Mouse (Mus musculus) stomach, postnatal 0 days (tissue): ENCODE data around the gene Ttc7. TPM values are rescaled to one million over a fixed set of nuclear protein-coding genes. Genes with fewer than 3 reads are reported as not detected.
A peak's percentile ranks its signal among the peaks of the same experiment; 100 is the strongest.

Source experiments
- ATAC-seq: fragments of 200-750 bp; cut with Nextera tagmentation; 2 replicates; pipeline ENCODE4 v1.8.0; 2017; ENCODE audit not compliant: low FRiP score, low TSS enrichment
- DNase-seq: peaks from one replicate; pipeline ENCODE4 v3.0.0-alpha.2; 2016; ENCODE audit warnings: low spot score
- H3K27ac ChIP-seq: fragments of 300-500 bp; sonication (generic); replicated peaks from 2 replicates; pipeline ENCODE4 v1.5.1; 2014; ENCODE audit warnings: mild to moderate bottlenecking, control low read depth
- H3K27me3 ChIP-seq: fragments of 300-500 bp; sonication (generic); 2 replicates; pipeline ENCODE4 v1.6.1; 2014; ENCODE audit warnings: low read length; ENCODE audit not compliant: control insufficient read depth, insufficient read depth
- H3K36me3 ChIP-seq: fragments of 300-500 bp; sonication (generic); 2 replicates; pipeline ENCODE4 v1.6.1; 2014; ENCODE audit warnings: low read length, mixed read lengths; ENCODE audit not compliant: control insufficient read depth, insufficient read depth
- H3K4me1 ChIP-seq: fragments of 300-500 bp; sonication (generic); replicated peaks from 2 replicates; pipeline ENCODE4 v1.6.1; 2014; ENCODE audit warnings: antibody characterized with exemption; ENCODE audit not compliant: control insufficient read depth, insufficient read depth
- H3K4me2 ChIP-seq: fragments of 300-500 bp; sonication (generic); replicated peaks from 2 replicates; pipeline ENCODE4 v1.6.1; 2014; ENCODE audit warnings: low read depth, mild to moderate bottlenecking, control low read depth, moderate library complexity
- H3K4me3 ChIP-seq: fragments of 300-500 bp; sonication (generic); 2 replicates; pipeline ENCODE4 v1.5.1; 2014; ENCODE audit warnings: low read depth, low read length, control low read depth
- H3K9ac ChIP-seq: fragments of 300-500 bp; sonication (generic); 2 replicates; pipeline ENCODE4 v1.6.1; 2014; ENCODE audit warnings: mild to moderate bottlenecking, low read length, control low read depth, mixed read lengths
- H3K9me3 ChIP-seq: fragments of 300-500 bp; sonication (generic); 2 replicates; pipeline ENCODE4 v1.6.1; 2016; ENCODE audit warnings: low read length; ENCODE audit not compliant: control insufficient read depth
- CTCF ChIP-seq: IDR thresholded peaks from 2 replicates; pipeline ENCODE4 v1.5.1; 2016; ENCODE audit warnings: antibody characterized with exemption, low read depth, mild to moderate bottlenecking, moderate library complexity
- EP300 ChIP-seq: optimal IDR thresholded peaks from 2 replicates; pipeline ENCODE3; 2016; ENCODE audit warnings: antibody characterized with exemption
- WGBS: fragments of 180-500 bp; shearing (Covaris S2); extraction: QIAGEN DNeasy Blood & Tissue Kit; methylation state at CpG from one replicate; pipeline ENCODE4 v1.1.7; 2014; 5-methylcytosine and 5-hydroxymethylcytosine counted together
- polyA plus RNA-seq: library from polyadenylated mRNA; unstranded; fragments of >200 nt; fragmentation: Nextera tagmentation; extraction: Ambion mirVana; gene quantifications from 2 replicates; pipeline ENCODE4 v1.2.1, GENCODE M21; 2015

Gene Ttc7
- polyA plus RNA-seq, 1 experiment from 2014 or later = 21.2 TPM

DNA sequence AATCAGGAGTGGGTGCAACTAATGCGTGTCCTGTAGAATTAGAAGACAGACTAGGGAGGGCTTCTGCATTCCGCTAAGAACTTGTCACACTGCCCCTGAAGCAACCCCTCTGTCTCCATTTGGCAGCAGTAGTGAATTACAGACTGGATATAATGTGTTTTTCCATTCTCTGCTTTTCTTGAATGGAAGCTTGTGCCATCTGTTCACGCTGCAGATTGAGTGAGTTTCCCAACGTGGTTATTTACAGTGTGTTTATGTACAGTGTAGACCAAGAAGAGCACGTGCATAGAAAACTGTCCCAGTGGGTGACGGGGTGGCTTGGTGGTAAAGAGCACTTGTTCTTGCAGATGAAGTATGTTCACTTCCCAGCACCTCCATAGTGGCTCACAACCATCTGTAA lies 13.2 kb upstream of the Ttc7 start:
- Histone ChIP-seq H3K4me3 (no peak overlapping the region), H3K4me1 (peaks cover 5% of the 10 kb centered on the region; the same call in 1 of the 2 replicates), H3K4me2 (no peak overlapping the region), H3K36me3 (no peaks in the 10 kb centered on the region), H3K27me3 (no peaks in the 10 kb centered on the region), H3K27ac (no peak overlapping the region), H3K9ac (no peak overlapping the region), H3K9me3 (no peaks in the 10 kb centered on the region)
- no peak for ATAC-seq
- TF ChIP-seq EP300 = no peak
- no peak for TF ChIP-seq CTCF
- 49% methylated on average over 6 of the region's 6 CpGs for WGBS
- no peak for DNase-seq

DNA sequence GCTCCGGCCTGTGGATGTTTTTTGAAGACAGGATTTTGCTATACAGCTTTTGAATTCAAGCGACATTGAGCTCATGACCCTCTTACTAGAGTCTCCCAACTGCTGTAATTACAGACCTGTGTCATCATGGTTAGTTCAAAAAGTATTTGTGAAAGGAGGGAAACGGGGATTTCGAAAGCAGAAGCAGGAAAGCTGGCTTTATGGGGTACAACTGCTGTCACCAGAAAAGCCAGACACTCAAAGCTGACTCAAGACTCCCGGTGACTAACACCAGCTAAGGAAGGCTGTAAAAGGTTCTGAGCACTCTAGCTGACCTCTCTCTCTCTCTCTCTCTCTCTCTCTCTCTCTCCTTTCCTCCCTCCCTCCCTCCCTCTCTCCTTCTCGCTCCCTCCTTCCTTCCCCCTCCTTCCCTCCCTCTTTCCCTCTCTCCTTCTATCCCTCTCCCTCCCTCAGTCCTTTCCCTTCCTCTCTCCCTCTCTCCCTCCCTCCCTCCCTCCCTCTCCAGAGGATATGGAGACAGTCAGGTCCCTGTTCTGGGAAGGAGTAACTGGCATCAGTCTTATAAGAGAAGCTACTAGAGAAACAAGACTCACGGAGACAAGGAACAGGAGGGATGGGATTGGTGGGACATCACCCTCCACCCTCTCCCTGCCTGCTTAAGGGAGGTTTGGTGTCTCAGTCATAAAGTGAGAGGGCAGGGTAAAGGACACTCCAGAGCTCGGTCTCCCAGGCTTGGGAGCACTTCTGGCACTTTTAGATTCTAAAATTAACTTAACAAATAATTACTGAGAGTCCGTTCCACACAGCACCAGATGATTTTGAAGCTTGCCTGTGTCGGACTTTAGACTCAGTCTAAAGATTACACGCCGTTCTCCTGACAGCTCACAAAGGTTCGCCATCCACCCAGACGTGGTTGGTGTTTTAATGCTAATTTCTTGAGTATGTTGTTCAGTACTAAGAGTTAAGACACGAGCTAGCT lies 7.0 kb upstream of the Ttc7 start:
- DNase-seq = peak; percentile 35
- H3K27ac ChIP-seq = no peak overlapping the region
- 0 out of 2 replicates have a peak overlapping the region, but pooled peaks have one; percentile 3 for H3K4me2 ChIP-seq
- H3K9ac ChIP-seq = no peak overlapping the region
- no peak overlapping the region for H3K4me3 ChIP-seq
- TF ChIP-seq EP300 (no peak), CTCF (no peak)
- no peaks in the 10 kb centered on the region for H3K4me1 ChIP-seq
- no peaks in the 10 kb centered on the region for H3K27me3 ChIP-seq
- peak; percentile 55 for ATAC-seq
- no peaks in the 10 kb centered on the region for H3K9me3 ChIP-seq
- H3K36me3 ChIP-seq = no peaks in the 10 kb centered on the region
- 45% methylated on average over 15 of the region's 15 CpGs for whole genome bisulfite sequencing

DNA sequence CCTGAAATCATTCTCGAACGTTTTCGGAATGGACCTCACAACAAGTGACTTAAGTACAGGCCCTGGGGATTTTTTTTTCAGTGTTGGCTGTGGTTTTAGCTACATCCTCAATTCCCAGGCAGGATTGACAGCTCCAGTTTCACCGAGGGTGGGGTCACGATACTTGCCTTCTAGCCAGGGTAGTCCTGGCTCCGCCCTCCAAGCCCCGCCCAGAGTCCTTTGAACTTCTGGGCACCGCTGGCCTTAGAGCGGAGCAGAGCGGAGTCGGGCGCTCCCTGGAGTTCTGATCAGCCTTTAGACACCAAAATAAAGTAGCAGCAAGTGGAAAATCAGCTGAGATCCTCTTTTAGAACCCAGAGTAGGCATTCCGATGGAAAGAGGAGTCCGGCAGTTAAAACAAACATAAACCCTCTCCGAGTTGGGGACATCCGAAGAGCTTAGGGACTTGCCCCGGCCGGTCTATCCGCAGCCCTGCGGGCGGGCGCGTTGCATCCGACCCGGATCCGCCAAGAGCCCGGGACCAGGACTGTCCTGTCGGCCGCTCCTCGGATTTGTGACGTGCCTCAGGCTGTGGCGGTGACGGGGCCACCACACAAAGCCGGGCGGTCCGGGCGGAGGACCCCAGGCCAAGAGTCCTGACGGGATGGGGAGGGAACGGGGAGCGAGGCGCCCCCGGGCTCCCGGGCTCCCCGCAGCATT lies 530 bp upstream of the Ttc7 start:
- peak; percentile 90 for ATAC-seq
- peak overlapping the region; percentile 99 for H3K27ac ChIP-seq
- DNase-seq = peak; percentile 94
- no peaks in the 10 kb centered on the region for H3K36me3 ChIP-seq
- H3K4me1 ChIP-seq = peaks cover 6% of the 10 kb centered on the region; the same call in 1 of the 2 replicates
- H3K9me3 ChIP-seq = no peaks in the 10 kb centered on the region
- H3K4me3 ChIP-seq = peak overlapping the region; percentile 81
- H3K9ac ChIP-seq = peak overlapping the region; percentile 96
- peak overlapping the region; percentile 97 for H3K4me2 ChIP-seq
- no peaks in the 10 kb centered on the region for H3K27me3 ChIP-seq
- under 1% methylated on average over 44 of the region's 44 CpGs for WGBS
- TF ChIP-seq CTCF (peak; percentile 39), EP300 (no peak)

DNA sequence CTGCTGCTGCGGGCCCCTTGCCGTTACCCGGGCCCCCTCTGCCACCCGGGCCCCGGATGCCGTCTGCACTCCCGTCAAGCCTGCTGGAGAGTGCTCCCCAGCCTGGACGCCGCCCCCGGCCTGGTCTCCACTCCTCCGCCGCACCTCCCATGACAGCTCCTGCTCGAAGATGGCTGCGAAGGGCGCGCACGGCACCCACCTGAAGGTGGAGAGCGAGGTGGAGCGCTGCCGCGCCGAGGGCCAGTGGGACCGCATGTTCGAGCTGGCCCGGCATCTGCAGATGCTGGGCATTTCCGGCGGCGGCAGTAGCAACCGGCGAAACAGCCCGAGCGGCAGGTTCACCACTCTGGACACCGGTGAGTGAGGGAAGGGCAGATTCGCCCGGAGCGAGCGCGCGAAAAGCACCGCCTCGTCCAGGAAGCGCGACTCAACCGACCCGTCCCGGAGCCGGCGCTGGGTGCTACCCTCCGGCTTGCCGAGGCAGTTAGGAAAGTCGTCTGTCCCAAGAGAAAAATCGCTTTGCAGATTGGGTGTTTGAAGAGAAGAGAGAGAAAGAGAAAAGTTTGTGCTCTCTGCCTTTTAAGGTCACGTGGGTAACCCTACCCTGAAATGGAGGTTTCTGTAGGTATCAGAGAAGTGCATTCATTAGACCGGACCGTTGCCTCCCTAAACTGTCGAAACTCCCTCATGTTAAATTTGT lies 519 bp downstream of the Ttc7 start:
- DNase-seq (peak; percentile 74), ATAC-seq (peak; percentile 55)
- no peaks in the 10 kb centered on the region for H3K27me3 ChIP-seq
- TF ChIP-seq CTCF = no peak
- TF ChIP-seq EP300 = no peak
- H3K4me1 ChIP-seq = peaks cover 6% of the 10 kb centered on the region; the same call in 1 of the 2 replicates
- peak overlapping the region; percentile 99 for H3K27ac ChIP-seq
- peak overlapping the region; percentile 97 for H3K4me2 ChIP-seq
- under 1% methylated on average over 56 of the region's 56 CpGs for WGBS
- H3K9ac ChIP-seq = peak overlapping the region; percentile 75
- no peaks in the 10 kb centered on the region for H3K9me3 ChIP-seq
- peak overlapping the region; percentile 81 for H3K4me3 ChIP-seq
- no peaks in the 10 kb centered on the region for H3K36me3 ChIP-seq

DNA sequence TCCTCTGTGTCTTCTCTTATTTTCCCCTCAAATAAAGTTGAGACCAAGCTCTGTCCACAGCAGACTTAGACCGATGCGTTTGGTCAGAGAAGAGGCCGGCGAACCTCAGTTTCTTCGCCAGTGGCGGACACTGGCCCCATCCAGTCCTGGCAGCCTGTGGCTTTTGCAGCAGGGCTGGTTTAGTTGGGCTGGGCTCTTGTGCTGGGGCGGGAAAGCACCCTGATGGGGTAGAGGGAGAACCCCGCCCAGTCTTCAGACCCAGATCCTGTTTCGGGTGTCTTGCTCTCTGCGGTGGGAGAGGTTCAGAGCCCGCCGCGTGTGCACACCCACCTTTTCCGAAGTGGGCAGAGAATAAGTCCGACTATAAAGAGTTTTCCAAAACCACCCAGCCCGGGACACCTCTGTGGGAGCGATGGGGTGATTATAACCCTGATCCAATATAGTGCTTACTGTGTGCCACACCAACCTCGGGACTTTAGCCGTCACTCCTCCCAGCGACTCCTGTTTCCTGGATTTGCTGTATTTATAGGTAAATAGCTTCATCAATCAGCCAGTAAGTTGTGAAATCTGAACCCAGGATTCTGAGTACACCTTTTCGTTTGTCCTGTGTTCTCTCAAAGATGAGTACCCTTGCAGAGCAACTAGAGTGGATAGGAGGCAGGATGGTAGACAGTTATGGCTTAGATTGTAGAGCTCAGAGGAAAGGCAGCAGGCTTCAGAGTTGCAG lies 1.2 kb downstream of the Ttc7 start:
- DNase-seq (peak; percentile 43), ATAC-seq (no peak)
- H3K9me3 ChIP-seq = no peaks in the 10 kb centered on the region
- H3K4me3 ChIP-seq = peak overlapping the region; percentile 81
- WGBS = 14% methylated on average over 21 of the region's 21 CpGs
- peak overlapping the region; percentile 75 for H3K9ac ChIP-seq
- H3K27me3 ChIP-seq = no peaks in the 10 kb centered on the region
- H3K36me3 ChIP-seq = no peaks in the 10 kb centered on the region
- peaks cover 6% of the 10 kb centered on the region; the same call in 1 of the 2 replicates for H3K4me1 ChIP-seq
- peak overlapping the region; percentile 97 for H3K4me2 ChIP-seq
- no peak for TF ChIP-seq CTCF
- no peak for TF ChIP-seq EP300
- H3K27ac ChIP-seq = peak overlapping the region; percentile 99
